Mouse (Mus musculus) olfactory bulb, adult 2 months (tissue): Measurements from ENCODE around the gene B4galt3.

Experiments used
- CTCF ChIP-seq: fragments of 200-500 bp; IDR thresholded peaks from 2 replicates; pipeline ENCODE4 v1.5.1; 2012; ENCODE audit warnings: low read depth, mild to moderate bottlenecking, low read length, moderate library complexity; ENCODE audit not compliant: insufficient read depth
- POLR2A ChIP-seq: fragments of 200-500 bp; IDR thresholded peaks from 2 replicates; pipeline ENCODE4 v1.6.1; 2012; ENCODE audit warnings: mild to moderate bottlenecking, low read depth, low read length, moderate library complexity; ENCODE audit not compliant: insufficient read depth

- TF ChIP-seq CTCF (no peak), POLR2A (no peak)
Measured at GRCm38 (mm10) chr1:171227879-171228278, 42.2 kb upstream of the B4galt3 start.
